Mouse (Mus musculus): ENCODE results near the gene Zdhhc19.
A peak's percentile ranks its signal among the peaks of the same experiment; 100 is the strongest.

Zdhhc19 gene

GRCm38 (mm10) chr16:32516006-32516962 lies 20.2 kb downstream of the Zdhhc19 start:
- DNase-seq, result peak; percentile 19 to 25

GRCm38 (mm10) chr16:32517785-32518481 lies 21.9 kb downstream of the Zdhhc19 start:
- no peak for DNase-seq

- peak in 1 of 2 experiments; percentile 29 for DNase-seq
These were observed 23.7 kb downstream of the Zdhhc19 start for GRCm38 (mm10) chr16:32519656-32520371.

- peak; percentile 62 to 66 for DNase-seq
These were observed 24.3 kb downstream of the Zdhhc19 start for GRCm38 (mm10) chr16:32520372-32520748.

- peak; percentile 34 to 41 for DNase-seq
These were observed 26.6 kb downstream of the Zdhhc19 start for GRCm38 (mm10) chr16:32522578-32523194.

- peak; percentile 64 for DNase-seq
These were observed 27.6 kb downstream of the Zdhhc19 start for GRCm38 (mm10) chr16:32523462-32524243.

GRCm38 (mm10) chr16:32524244-32524615 lies 28.2 kb downstream of the Zdhhc19 start:
- peak; percentile 44 to 45 for DNase-seq

- no peak for DNase-seq
These were observed 30.8 kb downstream of the Zdhhc19 start for GRCm38 (mm10) chr16:32526906-32527305.

- DNase-seq, result no peak
These were observed 37.1 kb downstream of the Zdhhc19 start for GRCm38 (mm10) chr16:32532878-32533826.

GRCm38 (mm10) chr16:32535157-32535751 lies 39.2 kb downstream of the Zdhhc19 start:
- DNase-seq, result no peak

GRCm38 (mm10) chr16:32537867-32538660 lies 42.0 kb downstream of the Zdhhc19 start:
- no peak for DNase-seq

- no peak for DNase-seq
These were observed 42.7 kb downstream of the Zdhhc19 start for GRCm38 (mm10) chr16:32538761-32539255.

- DNase-seq, result no peak
These were observed 45.5 kb downstream of the Zdhhc19 start for GRCm38 (mm10) chr16:32541338-32542179.

GRCm38 (mm10) chr16:32543422-32543821 lies 47.4 kb downstream of the Zdhhc19 start:
- DNase-seq, result no peak

GRCm38 (mm10) chr16:32547156-32548068 lies 51.3 kb downstream of the Zdhhc19 start:
- DNase-seq, result peak; percentile 41 to 43

- no peak for DNase-seq
These were observed 54.0 kb downstream of the Zdhhc19 start for GRCm38 (mm10) chr16:32550084-32550483.

- DNase-seq, result no peak
These were observed 54.4 kb downstream of the Zdhhc19 start for GRCm38 (mm10) chr16:32550487-32550886.

Data from B cell, adult 2 months (primary cell).